Mouse (Mus musculus) CH12.LX (cell line): ENCODE results near the gene Arfip2. TPM values are rescaled to one million over a fixed set of nuclear protein-coding genes. Genes with fewer than 3 reads are reported as not detected.

Experiments
- DNase-seq: peaks from one replicate; pipeline ENCODE4 v3.0.0-alpha.2; 2013; ENCODE audit errors: extremely low read depth
- H3K27ac ChIP-seq: 2 replicates; pipeline ENCODE4 v1.5.1; 2012; ENCODE audit warnings: low read depth, mild to moderate bottlenecking, control low read depth, moderate library complexity; ENCODE audit not compliant: insufficient read depth
- H3K27me3 ChIP-seq: replicated peaks from 2 replicates; pipeline ENCODE3; 2012; ENCODE audit warnings: inconsistent platforms
- H3K36me3 ChIP-seq, 2 experiments: replicated peaks in 1 of 2; 2 replicates each; pipeline versions ENCODE3 to v1.6.1; 2012; ENCODE audit warnings: inconsistent platforms in 1 of 2, low read length in 1 of 2, mild to moderate bottlenecking in 1 of 2, mixed read lengths in 1 of 2, moderate library complexity in 1 of 2; ENCODE audit not compliant: control insufficient read depth in 1 of 2, insufficient read depth in 1 of 2
- H3K4me1 ChIP-seq, 2 experiments: 2 replicates each; pipeline ENCODE4 v1.6.1; 2012; ENCODE audit warnings: inconsistent platforms in 1 of 2, moderate library complexity in 1 of 2; ENCODE audit not compliant: insufficient read depth in 2 of 2, control insufficient read depth in 1 of 2
- H3K4me2 ChIP-seq: 2 replicates; pipeline ENCODE4 v1.6.1; 2012; ENCODE audit warnings: low read depth, mild to moderate bottlenecking, control low read depth; ENCODE audit not compliant: poor library complexity, insufficient read depth, severe bottlenecking
- H3K4me3 ChIP-seq, 3 experiments: fragments of 150-350 bp in 1 of 3; sonication (generic) in 1 of 3; replicated peaks in 1 of 3; 2 replicates each; pipeline versions ENCODE3 to v1.5.1; 2011 to 2012; ENCODE audit warnings: low read depth in 2 of 3, low read length in 2 of 3, mild to moderate bottlenecking in 2 of 3, moderate library complexity in 2 of 3, control low read depth in 1 of 3, improper control_type of control experiment in 1 of 3, inconsistent platforms in 1 of 3, mixed read lengths in 1 of 3; ENCODE audit not compliant: poor library complexity in 1 of 3
- H3K79me2 ChIP-seq: replicated peaks from 2 replicates; pipeline ENCODE4 v1.6.1; 2012; ENCODE audit warnings: mild to moderate bottlenecking, moderate library complexity; ENCODE audit not compliant: control insufficient read depth, poor library complexity, insufficient read depth, severe bottlenecking; ENCODE audit errors: extremely low read depth
- H3K9ac ChIP-seq: 2 replicates; pipeline ENCODE4 v1.6.1; 2012; ENCODE audit warnings: low read depth, mild to moderate bottlenecking, control low read depth, moderate library complexity; ENCODE audit not compliant: insufficient read depth
- H3K9me3 ChIP-seq: replicated peaks from 2 replicates; pipeline ENCODE3; 2012; ENCODE audit warnings: low read length, inconsistent platforms, mixed read lengths
- BHLHE40 ChIP-seq: IDR thresholded peaks from 2 replicates; pipeline ENCODE4 v1.6.1; 2011; ENCODE audit warnings: mild to moderate bottlenecking, low read depth, low read length, improper control_type of control experiment
- CHD2 ChIP-seq: IDR thresholded peaks from 2 replicates; pipeline ENCODE4 v1.6.1; 2011; ENCODE audit warnings: low read length, improper control_type of control experiment
- CTCF ChIP-seq, 2 experiments: IDR thresholded peaks in 1 of 2; conservative IDR thresholded peaks in 1 of 2; 2 replicates each; pipeline ENCODE4 v1.5.1; 2011 to 2012; ENCODE audit warnings: low read depth in 2 of 2, low read length in 2 of 2, improper control_type of control experiment in 1 of 2, inconsistent platforms in 1 of 2, mild to moderate bottlenecking in 1 of 2, moderate library complexity in 1 of 2
- ELF1 ChIP-seq: IDR thresholded peaks from 2 replicates; pipeline ENCODE4 v1.6.1; 2014; ENCODE audit warnings: low read depth, mild to moderate bottlenecking, inconsistent platforms, low read length, improper control_type of control experiment
- ETS1 ChIP-seq: conservative IDR thresholded peaks from 2 replicates; pipeline ENCODE4 v1.6.1; 2012; ENCODE audit warnings: low read depth, mild to moderate bottlenecking, inconsistent platforms, low read length, improper control_type of control experiment, moderate library complexity
- GABPA ChIP-seq: IDR thresholded peaks from 2 replicates; pipeline ENCODE4 v1.6.1; 2012; ENCODE audit warnings: low read depth, low read length, improper control_type of control experiment, inconsistent platforms; ENCODE audit not compliant: insufficient replicate concordance
- HCFC1 ChIP-seq: IDR thresholded peaks from 2 replicates; pipeline ENCODE4 v1.6.1; 2012; ENCODE audit warnings: low read depth, mild to moderate bottlenecking, inconsistent platforms, low read length, improper control_type of control experiment
- IRF4 ChIP-seq: IDR thresholded peaks from 2 replicates; pipeline ENCODE4 v1.6.1; 2014; ENCODE audit warnings: low read depth, mild to moderate bottlenecking, inconsistent platforms, low read length, improper control_type of control experiment
- JUN ChIP-seq: IDR thresholded peaks from 2 replicates; pipeline ENCODE4 v1.6.1; 2011; ENCODE audit warnings: low read depth, mild to moderate bottlenecking, low read length, improper control_type of control experiment, moderate library complexity; ENCODE audit not compliant: insufficient read depth
- KAT2A ChIP-seq: IDR thresholded peaks from 2 replicates; pipeline ENCODE4 v1.6.1; 2012; ENCODE audit warnings: low read length, improper control_type of control experiment, inconsistent platforms; ENCODE audit not compliant: insufficient replicate concordance
- MAFK ChIP-seq: IDR thresholded peaks from 2 replicates; pipeline ENCODE4 v1.6.1; 2011; ENCODE audit warnings: low read length, improper control_type of control experiment; ENCODE audit not compliant: insufficient replicate concordance
- MAX ChIP-seq: IDR thresholded peaks from 2 replicates; pipeline ENCODE4 v1.6.1; 2011; ENCODE audit warnings: low read length, improper control_type of control experiment
- NRF1 ChIP-seq: IDR thresholded peaks from 2 replicates; pipeline ENCODE4 v1.6.1; 2014; ENCODE audit warnings: low read depth, mild to moderate bottlenecking, inconsistent platforms, low read length, improper control_type of control experiment, moderate library complexity
- PAX5 ChIP-seq: IDR thresholded peaks from 2 replicates; pipeline ENCODE4 v1.6.1; 2012; ENCODE audit warnings: low read length, inconsistent platforms, mixed read lengths
- RAD21 ChIP-seq: IDR thresholded peaks from 2 replicates; pipeline ENCODE4 v1.6.1; 2011; ENCODE audit warnings: low read depth, mild to moderate bottlenecking, low read length, improper control_type of control experiment, moderate library complexity
- RCOR1 ChIP-seq: conservative IDR thresholded peaks from 2 replicates; pipeline ENCODE4 v1.6.1; 2012; ENCODE audit warnings: low read depth, mild to moderate bottlenecking, inconsistent platforms, low read length, improper control_type of control experiment
- SIN3A ChIP-seq: IDR thresholded peaks from 2 replicates; pipeline ENCODE4 v1.6.1; 2012; ENCODE audit warnings: low read length, improper control_type of control experiment, inconsistent platforms
- SMC3 ChIP-seq: IDR thresholded peaks from 2 replicates; pipeline ENCODE4 v1.6.1; 2011; ENCODE audit warnings: low read depth, low read length, improper control_type of control experiment
- ZC3H11A ChIP-seq: IDR thresholded peaks from 2 replicates; pipeline ENCODE4 v1.6.1; 2012; ENCODE audit warnings: low read depth, mild to moderate bottlenecking, inconsistent platforms, low read length, improper control_type of control experiment
- ZNF384 ChIP-seq: IDR thresholded peaks from 2 replicates; pipeline ENCODE4 v1.6.1; 2012; ENCODE audit warnings: low read depth, low read length, improper control_type of control experiment, inconsistent platforms
- dilution Hi-C: fragments of 300-500 bp; cut with MboI; formaldehyde crosslinking; loops from 2 replicates; pipeline ENCODE4 v1.14.3; 2020; ENCODE audit warnings: low sequenced_read_pairs; ENCODE audit not compliant: extremely low pct_unique_long_range_greater_than_20kb, extremely low pct_ligation_motif_present
- in situ Hi-C: fragments of 300-500 bp; cut with MboI; formaldehyde crosslinking; loops from 3 replicates; pipeline ENCODE4 v1.14.3; 2019; ENCODE audit warnings: low sequenced_read_pairs, low pct_ligation_motif_present, low pct_unique_long_range_greater_than_20kb, mixed read lengths
- polyA plus RNA-seq: library from polyadenylated mRNA; unstranded; fragments of >175 nt; gene quantifications from 2 replicates; pipeline ENCODE4 v1.2.1, GENCODE M21; 2012; ENCODE audit warnings: low read depth; ENCODE audit not compliant: insufficient read length
- total RNA-seq, 2 experiments: library from RNA; depleted of rRNA; stranded (reverse); fragments of 300-350 nt in 1 of 2; fragments of >200 nt in 1 of 2; gene quantifications; 2 replicates each; pipeline ENCODE4 v1.2.3; 2012 to 2014

The Arfip2 gene
- total and polyA plus RNA-seq, 3 experiments: 50.1 to 55.6 (median 54.8) TPM

- Histone ChIP-seq H3K4me1 (peaks cover 0 to 4% of the 10 kb centered on the region in 2 experiments; a peak in 1 of 4 replicates), H3K4me2 (no peak overlapping the region), H3K9me3 (no peaks in the 10 kb centered on the region), H3K4me3 (no peak overlapping the region), H3K36me3 (peaks cover 10 to 58% of the 10 kb centered on the region in 2 experiments), H3K27me3 (no peaks in the 10 kb centered on the region), H3K27ac (no peak overlapping the region), H3K79me2 (no peaks in the 10 kb centered on the region), H3K9ac (no peak overlapping the region)
- in situ Hi-C loops: no loop called here
- dilution Hi-C loops: no loop called here
- TF ChIP-seq CHD2 (no peak), HCFC1 (no peak), NRF1 (no peak), RAD21 (no peak), SMC3 (no peak), MAFK (no peak), PAX5 (no peak), JUN (no peak), ZNF384 (no peak), CTCF (conservative IDR thresholded peaks at IDR 0.05 in 1 of 2, IDR thresholded peaks at IDR 0.05 in 1 of 2; ENCODE audit: low read depth in 2 of 2, low read length in 2 of 2) (no peak), ELF1 (no peak), GABPA (no peak), MAX (no peak), KAT2A (no peak)
- DNase-seq: no peak
Observed at GRCm38 (mm10) chr7:105617810-105618209, 22.4 kb downstream of the Arfip2 start.

- Histone ChIP-seq H3K4me2 (no peak overlapping the region), H3K36me3 (peaks cover 10 to 66% of the 10 kb centered on the region in 2 experiments), H3K27ac (no peak overlapping the region), H3K9ac (no peak overlapping the region), H3K4me3 (no peak overlapping the region), H3K4me1 (peaks cover 0 to 4% of the 10 kb centered on the region in 2 experiments; a peak in 1 of 4 replicates), H3K27me3 (no peaks in the 10 kb centered on the region), H3K79me2 (no peaks in the 10 kb centered on the region), H3K9me3 (no peaks in the 10 kb centered on the region)
- dilution Hi-C loops (no loop called here), in situ Hi-C loops (no loop called here)
- no peak for DNase-seq
- TF ChIP-seq MAFK (no peak), MAX (no peak), BHLHE40 (no peak), ELF1 (no peak), RCOR1 (no peak), RAD21 (no peak), IRF4 (no peak), ZC3H11A (no peak), ETS1 (no peak), SIN3A (no peak), HCFC1 (no peak), ZNF384 (no peak)
- TF ChIP-seq, all 38 proteins: peak for 0
Observed at GRCm38 (mm10) chr7:105616561-105616960, 23.7 kb downstream of the Arfip2 start.
